Mouse (Mus musculus): ENCODE measurements around the gene Gorasp1.

Gorasp1 gene

DNA sequence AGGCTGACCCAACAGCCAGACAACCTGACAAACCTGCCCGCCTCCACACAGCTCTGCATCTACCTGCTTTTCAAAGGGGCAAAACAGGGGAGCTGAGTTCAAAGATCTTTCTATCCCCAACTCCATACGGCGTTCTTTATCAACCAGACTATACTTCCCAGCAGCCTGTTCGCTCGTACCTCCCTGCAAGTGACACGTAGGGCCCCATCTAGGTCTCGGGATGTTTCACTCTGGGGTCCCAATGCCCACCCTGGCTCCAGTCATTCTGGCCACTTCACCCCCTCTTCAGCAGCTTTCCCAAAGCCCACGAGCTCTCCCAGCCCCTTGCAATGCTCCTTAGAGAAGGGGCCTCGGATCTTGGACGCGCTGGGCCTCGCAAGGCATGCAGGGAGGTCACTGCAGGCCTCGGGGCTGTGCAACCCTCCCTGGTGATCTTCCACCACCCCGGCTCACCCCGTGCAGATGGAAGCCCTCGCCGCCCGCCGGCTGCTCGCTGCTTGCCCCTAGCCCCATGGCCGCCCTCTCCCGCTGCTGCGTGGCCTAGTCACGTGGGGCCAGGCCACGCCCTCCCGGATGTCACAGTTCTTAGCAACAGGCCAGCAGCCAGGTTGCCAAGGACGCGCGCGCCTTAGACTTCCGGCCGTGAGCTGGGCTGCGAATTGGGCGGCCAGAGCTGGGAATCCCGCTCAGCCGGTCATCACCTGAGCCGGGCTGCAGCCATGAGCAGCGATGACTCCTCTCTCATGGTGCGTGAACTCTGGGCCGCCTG lies at the start of gene Gorasp1, which contains the start of gene Ttc21a:
Gene Gorasp1, minus strand, starts transcription at position 561 of the 769 bp plus-strand sequence.
Gene Ttc21a, plus strand, starts transcription at position 602 of the 769 bp plus-strand sequence.
- peak; percentile 93 for DNase-seq (ENCODE audit: extremely low spot score)

DNA sequence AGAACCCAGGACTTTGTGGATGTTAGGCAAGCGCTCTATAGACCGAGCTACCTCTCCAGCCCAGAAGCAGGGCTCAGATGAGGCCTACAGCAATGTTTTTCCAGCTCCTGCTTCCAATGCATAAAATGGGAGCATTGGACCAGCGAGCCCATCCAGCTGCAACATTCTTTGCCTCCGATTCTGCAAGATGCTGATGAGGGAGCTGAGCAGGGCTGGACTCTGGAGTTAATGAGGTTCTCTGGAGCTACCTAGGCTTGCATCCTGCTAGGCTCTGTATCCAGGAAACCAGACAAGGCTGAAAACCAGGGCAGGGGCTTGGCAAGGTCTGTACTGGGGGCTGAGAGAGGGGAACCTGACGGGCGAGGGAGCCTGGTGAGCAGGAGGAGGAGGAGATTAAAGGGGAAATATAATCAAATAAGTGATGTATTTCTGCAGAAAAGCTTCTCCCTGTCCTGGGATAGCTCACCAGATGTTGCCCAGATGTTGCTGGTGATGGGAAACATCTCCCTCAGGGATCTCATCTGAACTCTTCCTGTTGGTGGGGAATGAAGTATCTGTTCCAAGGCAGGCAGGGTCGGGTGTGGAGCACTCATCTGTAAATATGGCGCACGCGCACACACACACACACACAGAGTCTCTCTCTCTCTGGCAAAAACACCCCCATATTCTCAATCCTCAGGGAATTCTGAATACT lies 48.7 kb upstream of the Gorasp1 start:
- no peak for DNase-seq (ENCODE audit: extremely low spot score)

- peak; percentile 80 for DNase-seq (ENCODE audit: extremely low spot score)
Measured at GRCm38 (mm10) chr9:119984536-119985011, 47.2 kb upstream of the Gorasp1 start, which contains the start of gene Csrnp1. Gene Csrnp1 (minus strand): TSS chr9:119984658.

GRCm38 (mm10) chr9:119983585-119984535 lies 46.5 kb upstream of the Gorasp1 start:
- peak; percentile 85 for DNase-seq (ENCODE audit: extremely low spot score)

GRCm38 (mm10) chr9:119982956-119983551 lies 45.7 kb upstream of the Gorasp1 start:
- peak; percentile 33 for DNase-seq (ENCODE audit: extremely low spot score)

GRCm38 (mm10) chr9:119982241-119982811 lies 45.0 kb upstream of the Gorasp1 start:
- peak; percentile 64 for DNase-seq (ENCODE audit: extremely low spot score)

DNA sequence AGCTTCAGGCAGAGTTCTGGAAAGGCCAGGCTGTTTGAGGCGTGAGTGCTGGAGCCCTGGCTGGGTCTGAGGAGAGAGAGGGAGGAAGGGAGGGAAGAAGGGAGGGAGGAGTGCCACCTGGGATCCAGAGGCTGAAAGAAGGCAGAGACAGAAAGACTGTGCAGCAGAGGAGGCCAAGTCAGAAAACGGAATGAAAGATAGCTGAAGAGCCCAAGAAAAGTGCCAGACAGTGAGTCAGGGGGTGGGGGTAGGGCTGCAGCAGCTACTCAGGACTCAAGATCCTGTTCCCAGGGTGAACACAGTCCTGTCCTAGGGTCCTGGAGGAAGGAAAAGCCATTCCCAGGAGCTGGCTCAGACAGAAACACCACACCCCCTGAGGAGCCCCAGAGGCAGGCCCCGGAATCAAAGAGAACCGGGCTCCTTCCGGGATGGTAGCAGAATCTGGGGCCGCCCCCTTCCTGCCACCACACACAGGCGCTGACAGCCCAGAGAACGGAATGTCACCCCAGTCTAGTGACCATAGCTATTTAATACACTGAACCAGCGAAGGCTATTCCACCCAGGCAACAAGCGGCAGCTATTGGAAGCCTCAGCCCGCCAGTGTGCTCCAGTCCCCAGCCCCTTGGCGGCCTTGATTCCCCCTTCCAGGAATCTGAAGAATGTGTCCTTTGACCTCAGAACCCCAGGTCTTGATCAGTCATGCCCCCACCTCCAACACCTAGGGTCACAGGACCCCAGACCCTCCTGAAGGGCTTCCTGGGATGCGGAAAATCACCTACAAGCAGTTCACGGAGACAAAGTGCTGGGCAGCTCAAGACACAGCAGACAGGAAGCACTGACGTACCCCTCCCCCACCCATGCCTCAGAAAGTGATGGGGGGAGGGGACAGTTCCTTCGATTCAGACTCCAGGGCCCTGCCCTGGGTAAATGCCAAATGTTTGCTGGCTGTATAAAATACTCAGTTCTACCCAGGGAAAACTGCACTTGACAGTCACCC lies 44.1 kb upstream of the Gorasp1 start:
- DNase-seq (ENCODE audit: extremely low spot score) = peak; percentile 82

- DNase-seq (ENCODE audit: extremely low spot score) = peak; percentile 50
Measured at GRCm38 (mm10) chr9:119980770-119981182, 43.4 kb upstream of the Gorasp1 start.

DNA sequence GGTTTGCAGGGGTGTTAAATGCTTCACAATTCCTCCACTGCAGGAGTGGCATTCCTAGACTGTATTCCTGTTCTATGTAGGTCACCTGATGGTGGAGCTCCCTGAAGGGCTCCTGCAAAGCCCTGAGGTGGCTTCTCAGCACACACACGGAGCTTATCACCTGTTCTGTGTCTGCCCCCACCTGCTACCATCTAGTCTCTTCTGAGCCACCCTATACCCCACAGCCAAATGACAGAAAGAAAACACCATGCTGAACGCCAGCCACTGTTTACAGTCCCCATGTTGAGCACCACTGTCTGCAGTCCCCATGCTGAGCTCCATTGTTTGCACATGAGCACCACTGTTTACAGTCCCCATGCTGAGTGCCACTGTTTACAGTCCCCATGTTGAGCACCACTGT lies 42.4 kb upstream of the Gorasp1 start:
- no peak for DNase-seq (ENCODE audit: extremely low spot score)

DNA sequence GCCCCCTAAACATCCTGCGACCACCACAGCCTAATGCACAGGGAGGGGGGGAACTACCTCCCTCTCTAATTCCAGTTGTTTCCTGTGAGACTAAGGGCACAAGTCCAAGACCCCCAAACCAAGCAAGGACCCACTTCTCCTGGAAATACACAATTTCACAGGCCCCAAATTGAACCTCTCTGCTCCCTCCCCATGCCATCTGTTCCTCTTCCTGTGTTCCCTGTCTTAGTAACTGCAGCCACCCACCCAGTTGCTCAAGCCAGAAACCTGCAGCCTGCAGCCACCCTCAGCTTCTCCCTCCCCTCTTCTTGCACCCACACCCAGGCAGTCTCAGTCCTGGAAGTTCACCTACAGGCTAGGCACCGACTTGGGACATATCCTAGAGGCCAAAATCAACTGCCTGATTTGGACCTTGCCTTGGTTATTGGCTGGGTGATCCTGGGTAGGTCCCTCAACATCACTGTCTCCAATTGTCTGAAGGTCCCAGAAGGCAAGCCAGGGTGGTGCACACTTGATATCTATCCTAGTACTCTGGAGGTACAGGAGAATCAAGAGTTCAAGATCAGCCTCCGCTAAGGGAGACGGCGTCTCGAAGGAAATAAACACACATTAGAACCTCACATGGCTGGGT lies 41.6 kb upstream of the Gorasp1 start:
- no peak for DNase-seq (ENCODE audit: extremely low spot score)

GRCm38 (mm10) chr9:119978151-119978810 lies 40.9 kb upstream of the Gorasp1 start:
- no peak for DNase-seq (ENCODE audit: extremely low spot score)

DNA sequence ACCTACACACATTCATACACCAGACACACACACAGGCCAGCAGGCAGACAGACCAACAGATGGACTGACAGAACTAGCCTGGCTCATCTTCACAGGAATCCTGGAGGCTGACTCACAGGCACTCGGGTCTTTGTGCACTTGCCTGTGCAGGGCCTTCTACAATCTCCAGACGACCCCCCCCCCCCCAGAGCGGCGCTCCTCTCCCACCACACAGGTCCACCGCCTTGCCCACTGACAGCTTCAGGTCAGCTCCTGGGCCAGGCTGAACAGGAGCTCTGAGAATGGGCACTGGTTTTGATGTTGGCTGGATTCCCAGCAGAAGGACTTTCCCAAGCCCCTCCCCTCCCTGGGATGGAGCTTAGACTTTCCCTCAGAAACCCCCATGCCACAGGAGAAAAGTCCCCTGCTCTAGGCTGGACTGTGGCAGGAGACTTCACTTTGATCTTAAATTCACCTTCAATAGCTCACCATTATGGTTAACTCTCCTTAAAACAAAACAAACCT lies 40.2 kb upstream of the Gorasp1 start:
- DNase-seq (ENCODE audit: extremely low spot score) = no peak

DNA sequence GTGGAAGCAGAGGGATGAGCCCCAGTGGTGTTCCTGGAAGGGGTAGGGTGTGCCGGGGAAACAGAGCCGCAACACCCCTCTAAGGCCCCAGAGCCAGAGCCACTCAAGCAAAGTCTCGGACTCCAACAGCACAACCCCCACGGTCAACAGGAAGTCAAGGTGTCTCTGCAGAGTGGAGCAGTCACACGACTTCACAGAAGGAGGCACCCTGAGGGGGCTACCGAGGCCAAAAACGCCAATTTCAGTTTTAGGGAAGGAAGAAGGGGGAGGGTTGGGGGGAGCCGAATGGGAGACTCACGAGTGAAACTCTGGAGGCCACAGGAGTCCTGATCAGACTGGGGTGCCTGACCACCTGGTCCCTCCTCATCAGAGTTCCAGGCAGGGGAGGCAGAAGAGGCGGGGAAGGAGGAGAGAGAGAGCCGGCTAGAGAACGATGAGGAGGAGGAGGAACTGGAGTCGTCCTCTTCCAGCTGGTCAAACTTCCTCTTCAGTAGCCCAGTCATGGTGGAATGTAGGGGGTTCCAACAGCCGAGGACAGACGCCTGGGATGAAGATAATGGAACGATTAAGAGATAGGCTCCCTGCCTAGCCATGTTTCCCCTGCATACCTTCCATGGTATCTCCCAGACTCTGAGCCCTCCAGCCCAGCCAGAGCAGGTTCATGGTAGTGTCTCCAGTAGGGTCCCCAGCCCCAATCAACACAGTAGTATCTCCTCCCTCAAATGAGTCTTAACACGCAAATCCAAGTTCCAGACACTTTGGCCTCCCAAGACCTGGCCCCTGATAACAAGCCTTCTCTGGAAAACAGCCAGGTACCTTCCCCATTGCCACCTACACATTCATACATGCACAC lies 39.6 kb upstream of the Gorasp1 start:
- no peak for DNase-seq (ENCODE audit: extremely low spot score)

DNA sequence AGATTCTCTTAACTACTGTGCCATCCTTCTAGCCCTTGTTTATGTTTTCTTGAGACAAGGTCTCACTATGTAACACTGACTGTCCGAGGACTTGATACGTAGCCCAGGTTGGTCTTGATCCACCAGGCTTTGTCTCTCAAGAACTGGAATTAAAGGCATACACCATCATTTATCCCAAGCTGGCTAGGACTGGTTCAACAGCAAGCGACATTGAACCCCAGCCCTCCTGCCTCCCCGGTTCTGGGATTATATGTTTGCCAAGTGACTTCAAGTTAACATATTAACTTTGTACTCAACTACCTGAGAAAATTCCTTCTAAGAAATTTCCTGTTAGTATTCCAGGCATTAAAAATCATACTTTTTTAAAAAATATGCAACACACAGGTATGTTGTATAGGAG lies 37.9 kb upstream of the Gorasp1 start:
- no peak for DNase-seq (ENCODE audit: extremely low spot score)

- no peak for DNase-seq (ENCODE audit: extremely low spot score)
Measured at GRCm38 (mm10) chr9:119974609-119975008, 37.2 kb upstream of the Gorasp1 start.

GRCm38 (mm10) chr9:119973869-119974520 lies 36.6 kb upstream of the Gorasp1 start:
- no peak for DNase-seq (ENCODE audit: extremely low spot score)

DNA sequence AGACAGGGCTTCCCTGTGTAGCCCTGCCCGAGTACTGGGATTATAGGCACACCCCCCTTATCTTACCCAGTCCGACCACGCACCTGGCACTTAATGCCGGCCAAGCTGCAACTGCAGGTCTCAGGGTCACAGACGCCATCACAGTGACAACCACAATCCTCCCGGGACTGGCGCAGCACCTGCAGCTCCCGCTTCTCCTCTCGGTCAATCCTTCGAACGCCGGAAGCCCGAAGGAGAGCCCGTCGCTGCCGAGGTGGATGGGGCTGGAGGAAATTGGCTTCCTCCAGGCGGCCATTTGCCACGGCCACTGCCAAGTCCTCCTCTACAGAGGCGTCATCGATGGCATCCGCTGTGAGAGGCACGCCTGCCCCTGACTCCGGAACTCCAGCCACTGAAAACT lies 35.9 kb upstream of the Gorasp1 start:
- no peak for DNase-seq (ENCODE audit: extremely low spot score)
